Mouse (Mus musculus): ENCODE data around the gene Nfia.

The Nfia gene

GRCm38 (mm10) chr4:97857549-97857948, 85.0 kb downstream of the Nfia start:
- no peaks in the 10 kb centered on the region for H3K4me1 ChIP-seq (replicated peaks; ENCODE audit: low read depth, low read length)
- H3K4me3 ChIP-seq (replicated peaks; ENCODE audit: low read length) = no peak overlapping the region
- H3K9me3 ChIP-seq (ENCODE audit: low read length) = no peaks in the 10 kb centered on the region
- no peak for TF ChIP-seq POU5F1 (IDR thresholded peaks at IDR 0.05; ENCODE audit: borderline replicate concordance, low read length)
- no peak for TF ChIP-seq CTCF (conservative IDR thresholded peaks at IDR 0.05; ENCODE audit: low read length)
- no peak for TF ChIP-seq NANOG (IDR thresholded peaks at IDR 0.05; ENCODE audit: borderline replicate concordance, low read length)
- no peaks in the 10 kb centered on the region for H3K36me3 ChIP-seq (ENCODE audit: insufficient read depth, low read length)
- H3K27me3 ChIP-seq (ENCODE audit: insufficient read depth, low read length) = peaks cover 3% of the 10 kb centered on the region; the same call in 1 of the 2 replicates

- Histone ChIP-seq H3K4me1 (replicated peaks; ENCODE audit: low read depth, low read length) (no peaks in the 10 kb centered on the region), H3K27me3 (ENCODE audit: insufficient read depth, low read length) (peaks cover 3% of the 10 kb centered on the region; the same call in 1 of the 2 replicates), H3K9me3 (ENCODE audit: low read length) (no peaks in the 10 kb centered on the region), H3K36me3 (ENCODE audit: insufficient read depth, low read length) (no peaks in the 10 kb centered on the region), H3K4me3 (replicated peaks; ENCODE audit: low read length) (no peak overlapping the region)
- no peak for TF ChIP-seq POU5F1 (IDR thresholded peaks at IDR 0.05; ENCODE audit: borderline replicate concordance, low read length)
- no peak for TF ChIP-seq NANOG (IDR thresholded peaks at IDR 0.05; ENCODE audit: borderline replicate concordance, low read length)
- TF ChIP-seq CTCF (conservative IDR thresholded peaks at IDR 0.05; ENCODE audit: low read length) = no peak
Observed at GRCm38 (mm10) chr4:97859431-97859830, 86.9 kb downstream of the Nfia start.

GRCm38 (mm10) chr4:97860376-97860775, 87.8 kb downstream of the Nfia start:
- Histone ChIP-seq H3K9me3 (ENCODE audit: low read length) (no peaks in the 10 kb centered on the region), H3K36me3 (ENCODE audit: insufficient read depth, low read length) (no peaks in the 10 kb centered on the region), H3K27me3 (ENCODE audit: insufficient read depth, low read length) (peaks cover 3% of the 10 kb centered on the region; the same call in 1 of the 2 replicates), H3K4me3 (replicated peaks; ENCODE audit: low read length) (no peak overlapping the region), H3K4me1 (replicated peaks; ENCODE audit: low read depth, low read length) (no peaks in the 10 kb centered on the region)
- no peak for TF ChIP-seq NANOG (IDR thresholded peaks at IDR 0.05; ENCODE audit: borderline replicate concordance, low read length)
- no peak for TF ChIP-seq CTCF (conservative IDR thresholded peaks at IDR 0.05; ENCODE audit: low read length)

- no peaks in the 10 kb centered on the region for H3K4me1 ChIP-seq (replicated peaks; ENCODE audit: low read depth, low read length)
- no peaks in the 10 kb centered on the region for H3K36me3 ChIP-seq (ENCODE audit: insufficient read depth, low read length)
- H3K27me3 ChIP-seq (ENCODE audit: insufficient read depth, low read length) = no peaks in the 10 kb centered on the region
- no peaks in the 10 kb centered on the region for H3K9me3 ChIP-seq (ENCODE audit: low read length)
- TF ChIP-seq CTCF (conservative IDR thresholded peaks at IDR 0.05; ENCODE audit: low read length) (no peak), NANOG (IDR thresholded peaks at IDR 0.05; ENCODE audit: borderline replicate concordance, low read length) (no peak), POU5F1 (IDR thresholded peaks at IDR 0.05; ENCODE audit: borderline replicate concordance, low read length) (no peak)
- H3K4me3 ChIP-seq (replicated peaks; ENCODE audit: low read length) = no peak overlapping the region
Observed at GRCm38 (mm10) chr4:97860791-97861344, 88.3 kb downstream of the Nfia start.

- Histone ChIP-seq H3K9me3 (ENCODE audit: low read length) (no peaks in the 10 kb centered on the region), H3K36me3 (ENCODE audit: insufficient read depth, low read length) (no peaks in the 10 kb centered on the region), H3K27me3 (ENCODE audit: insufficient read depth, low read length) (no peaks in the 10 kb centered on the region), H3K4me3 (replicated peaks; ENCODE audit: low read length) (no peak overlapping the region), H3K4me1 (replicated peaks; ENCODE audit: low read depth, low read length) (no peaks in the 10 kb centered on the region)
- TF ChIP-seq NANOG (IDR thresholded peaks at IDR 0.05; ENCODE audit: borderline replicate concordance, low read length) (no peak), POU5F1 (IDR thresholded peaks at IDR 0.05; ENCODE audit: borderline replicate concordance, low read length) (no peak), CTCF (conservative IDR thresholded peaks at IDR 0.05; ENCODE audit: low read length) (no peak)
Observed at GRCm38 (mm10) chr4:97862379-97862778, 89.8 kb downstream of the Nfia start.

- Histone ChIP-seq H3K4me3 (replicated peaks; ENCODE audit: low read length) (no peak overlapping the region), H3K4me1 (replicated peaks; ENCODE audit: low read depth, low read length) (no peaks in the 10 kb centered on the region), H3K36me3 (ENCODE audit: insufficient read depth, low read length) (no peaks in the 10 kb centered on the region), H3K9me3 (ENCODE audit: low read length) (peaks cover 6% of the 10 kb centered on the region; the same call in 1 of the 2 replicates), H3K27me3 (ENCODE audit: insufficient read depth, low read length) (peaks cover 10% of the 10 kb centered on the region)
- TF ChIP-seq CTCF (conservative IDR thresholded peaks at IDR 0.05; ENCODE audit: low read length) = no peak
- TF ChIP-seq NANOG (IDR thresholded peaks at IDR 0.05; ENCODE audit: borderline replicate concordance, low read length) = no peak
- TF ChIP-seq POU5F1 (IDR thresholded peaks at IDR 0.05; ENCODE audit: borderline replicate concordance, low read length) = no peak
Observed at GRCm38 (mm10) chr4:97864276-97864675, 91.7 kb downstream of the Nfia start.

GRCm38 (mm10) chr4:97865410-97865953, 92.9 kb downstream of the Nfia start:
- Histone ChIP-seq H3K9me3 (ENCODE audit: low read length) (peaks cover 6% of the 10 kb centered on the region; the same call in 1 of the 2 replicates), H3K4me3 (replicated peaks; ENCODE audit: low read length) (no peak overlapping the region), H3K4me1 (replicated peaks; ENCODE audit: low read depth, low read length) (no peaks in the 10 kb centered on the region), H3K36me3 (ENCODE audit: insufficient read depth, low read length) (no peaks in the 10 kb centered on the region), H3K27me3 (ENCODE audit: insufficient read depth, low read length) (peaks cover 14% of the 10 kb centered on the region)
- TF ChIP-seq POU5F1 (IDR thresholded peaks at IDR 0.05; ENCODE audit: borderline replicate concordance, low read length) = no peak
- no peak for TF ChIP-seq CTCF (conservative IDR thresholded peaks at IDR 0.05; ENCODE audit: low read length)
- no peak for TF ChIP-seq NANOG (IDR thresholded peaks at IDR 0.05; ENCODE audit: borderline replicate concordance, low read length)

GRCm38 (mm10) chr4:97866463-97866862, 93.9 kb downstream of the Nfia start:
- Histone ChIP-seq H3K9me3 (ENCODE audit: low read length) (peaks cover 6% of the 10 kb centered on the region; the same call in 1 of the 2 replicates), H3K27me3 (ENCODE audit: insufficient read depth, low read length) (peaks cover 14% of the 10 kb centered on the region), H3K4me1 (replicated peaks; ENCODE audit: low read depth, low read length) (no peaks in the 10 kb centered on the region)

More at GRCm38 (mm10) chr4:97866463-97866862, 93.9 kb downstream of the Nfia start:
- TF ChIP-seq NANOG (IDR thresholded peaks at IDR 0.05; ENCODE audit: borderline replicate concordance, low read length) (no peak), POU5F1 (IDR thresholded peaks at IDR 0.05; ENCODE audit: borderline replicate concordance, low read length) (no peak), CTCF (conservative IDR thresholded peaks at IDR 0.05; ENCODE audit: low read length) (no peak)
- H3K36me3 ChIP-seq (ENCODE audit: insufficient read depth, low read length) = no peaks in the 10 kb centered on the region
- no peak overlapping the region for H3K4me3 ChIP-seq (replicated peaks; ENCODE audit: low read length)
